Mouse (Mus musculus) frontal cortex, postnatal 36 days (tissue): ENCODE measurements around the gene Atp13a2.

Experiments
- DNase-seq, 2 experiments: peaks; one replicate each; pipeline ENCODE4 v3.0.0; 2022; ENCODE audit warnings: low spot score in 2 of 2

The Atp13a2 gene

DNA sequence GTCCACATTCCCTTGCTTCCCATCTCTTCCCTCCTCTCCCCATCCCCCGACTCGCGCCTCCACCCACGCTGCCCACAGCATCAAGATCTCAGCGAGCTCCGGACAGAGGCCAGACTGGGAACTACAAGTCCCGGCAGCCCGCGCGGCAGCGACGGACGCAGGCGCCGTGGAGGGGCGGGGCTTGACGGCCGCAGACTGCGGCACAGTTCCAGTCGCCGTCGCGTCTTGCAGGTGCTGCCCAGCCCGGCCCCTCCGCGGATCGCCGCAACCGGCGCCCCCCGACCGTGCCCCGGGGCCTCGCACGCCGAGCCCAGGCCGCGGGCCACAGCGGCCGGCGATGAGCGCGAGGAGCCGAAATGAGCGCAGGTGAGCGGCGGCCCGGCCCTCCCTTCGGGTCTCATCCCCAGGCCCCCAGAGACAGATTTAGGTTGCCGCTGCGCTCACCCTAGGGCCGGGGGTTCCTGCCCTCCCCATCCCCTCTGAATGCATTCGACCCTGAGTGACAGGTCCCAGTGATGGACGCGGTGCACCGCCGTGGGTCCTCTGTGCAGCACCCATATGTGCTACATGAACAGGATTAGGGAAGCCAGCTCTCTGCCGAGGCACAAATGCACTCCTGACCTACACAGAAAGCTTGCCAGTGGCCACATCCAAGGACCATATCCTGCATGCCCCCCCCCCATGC, at the start of gene Atp13a2:
Gene Atp13a2 (plus strand): TSS at position 163 of the 685 bp plus-strand sequence.
- peak; percentile 94 to 96 for DNase-seq

DNA sequence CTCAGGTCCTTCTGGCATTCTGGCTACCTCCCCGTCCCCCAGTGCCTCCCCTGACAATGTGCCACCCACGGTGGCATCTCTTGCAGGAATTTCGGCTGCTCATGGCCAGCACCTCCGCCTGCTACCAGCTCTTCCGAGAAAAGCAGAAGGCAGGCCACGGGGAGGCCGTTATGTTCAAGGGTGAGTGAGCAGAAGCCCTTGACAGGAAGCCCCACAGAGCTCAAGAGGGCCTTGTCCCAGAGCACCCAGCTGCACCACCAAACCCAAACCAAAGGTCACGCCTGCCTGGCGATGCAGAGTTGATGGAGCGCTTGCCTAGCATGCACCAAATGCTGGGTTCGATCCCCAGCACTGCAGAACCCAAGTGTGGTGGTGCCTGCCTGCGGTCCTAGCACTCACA, 42.3 kb upstream of the Atp13a2 start:
- no peak for DNase-seq

GRCm38 (mm10) chr4:140944961-140945442, 41.7 kb upstream of the Atp13a2 start:
- DNase-seq, result no peak

DNA sequence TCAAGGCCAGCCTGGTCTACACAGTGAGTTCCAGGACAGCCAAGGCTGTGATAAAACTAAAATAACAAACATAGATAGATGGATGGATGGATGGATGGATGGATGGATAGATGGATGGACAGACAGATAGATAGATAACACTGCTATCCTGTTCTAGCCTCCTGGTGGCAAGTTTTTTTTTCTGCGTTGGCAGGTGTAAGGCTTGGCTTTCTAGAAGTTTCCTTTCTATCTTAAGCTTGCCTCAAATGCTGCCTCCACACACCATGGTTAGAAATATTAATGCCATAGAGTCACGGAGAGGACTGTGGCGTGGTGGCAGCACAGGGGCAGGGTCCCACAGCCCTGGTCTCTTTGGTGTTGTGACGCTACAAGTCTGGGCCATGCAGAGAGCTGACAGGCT, 41.1 kb upstream of the Atp13a2 start:
- no peak for DNase-seq

DNA sequence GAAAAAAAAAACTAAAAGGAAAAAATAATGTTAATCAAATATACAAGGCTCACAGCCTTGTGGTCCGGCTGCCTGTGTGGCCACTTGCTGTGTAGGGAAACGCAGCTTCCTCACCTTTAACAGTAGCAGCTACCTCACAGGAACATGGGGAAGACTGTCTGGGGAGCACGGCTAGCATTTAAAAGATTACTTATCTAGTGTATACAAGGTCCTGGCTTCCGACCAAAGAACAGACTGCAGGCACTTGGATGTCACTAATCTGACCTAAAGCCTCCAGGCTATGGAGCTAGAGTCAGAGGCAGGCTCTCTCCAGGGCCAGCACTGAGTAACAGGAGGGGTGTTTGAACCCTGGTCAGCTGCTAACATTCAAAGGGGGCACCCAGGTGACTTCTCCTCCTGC, 40.6 kb upstream of the Atp13a2 start:
- no peak for DNase-seq

- DNase-seq, result no peak
Measured at GRCm38 (mm10) chr4:140946580-140947205, 40.0 kb upstream of the Atp13a2 start.

GRCm38 (mm10) chr4:140947487-140948440, 38.9 kb upstream of the Atp13a2 start:
- no peak for DNase-seq

DNA sequence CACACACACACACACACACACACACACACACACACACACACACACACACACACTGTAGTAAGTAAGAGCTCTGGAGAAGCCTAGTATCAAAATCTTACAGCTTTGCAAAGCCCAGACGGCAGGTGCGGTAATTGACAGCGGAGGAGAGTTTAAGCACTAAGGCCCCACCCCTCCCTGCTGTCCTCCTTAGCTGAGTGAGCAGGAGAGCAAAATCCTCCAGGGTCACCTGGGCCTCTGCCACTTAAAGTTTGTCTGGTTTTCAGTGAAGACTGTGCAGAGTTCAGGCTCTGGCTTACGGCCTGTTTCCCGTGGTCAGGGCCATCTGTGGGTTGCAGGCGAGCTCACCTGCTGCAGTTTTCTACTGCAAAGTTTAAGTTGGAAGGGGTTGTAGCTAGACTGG, 38.2 kb upstream of the Atp13a2 start:
- no peak for DNase-seq

- no peak for DNase-seq
Measured at GRCm38 (mm10) chr4:140949052-140949451, 37.6 kb upstream of the Atp13a2 start.

DNA sequence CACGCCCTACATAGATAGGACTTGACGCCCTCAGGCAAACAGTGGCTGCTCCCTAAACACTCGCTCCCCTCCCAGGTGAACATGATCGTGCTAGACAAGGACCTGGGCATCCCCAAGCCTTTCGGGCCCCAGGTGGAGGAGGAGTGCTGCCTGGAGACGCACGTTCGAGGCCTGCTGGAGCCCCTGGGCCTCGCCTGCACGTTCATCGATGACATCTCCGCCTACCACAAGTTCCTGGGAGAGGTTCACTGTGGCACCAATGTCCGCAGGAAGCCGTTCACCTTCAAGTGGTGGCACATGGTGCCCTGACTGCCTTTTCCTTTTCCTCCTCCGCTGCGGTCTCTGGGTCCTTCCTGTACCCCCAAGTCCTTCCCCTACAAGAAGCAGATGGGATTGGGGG, 37.1 kb upstream of the Atp13a2 start:
- DNase-seq, result no peak

DNA sequence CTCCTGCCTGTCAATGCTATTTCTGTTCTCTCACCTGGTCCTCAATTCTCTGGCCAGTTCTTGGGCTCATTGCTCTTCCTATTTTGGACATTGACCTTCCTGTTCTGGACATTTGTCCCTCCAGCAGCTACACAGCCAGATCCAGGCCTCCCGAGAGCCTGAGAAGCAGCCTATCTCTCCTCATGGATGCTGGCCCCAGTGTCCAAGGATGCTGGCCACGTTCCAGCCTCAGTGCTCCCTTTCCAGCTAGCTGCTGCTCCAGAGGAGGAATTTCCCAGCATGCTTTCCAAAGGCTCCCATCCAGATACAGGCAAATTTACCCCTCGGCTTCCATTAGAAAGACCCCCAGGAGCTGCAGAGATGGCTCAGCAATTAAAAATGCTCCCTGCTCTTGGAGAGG, 36.1 kb upstream of the Atp13a2 start:
- DNase-seq, result no peak

- DNase-seq, result no peak
Measured at GRCm38 (mm10) chr4:140951861-140952641, 34.6 kb upstream of the Atp13a2 start.

DNA sequence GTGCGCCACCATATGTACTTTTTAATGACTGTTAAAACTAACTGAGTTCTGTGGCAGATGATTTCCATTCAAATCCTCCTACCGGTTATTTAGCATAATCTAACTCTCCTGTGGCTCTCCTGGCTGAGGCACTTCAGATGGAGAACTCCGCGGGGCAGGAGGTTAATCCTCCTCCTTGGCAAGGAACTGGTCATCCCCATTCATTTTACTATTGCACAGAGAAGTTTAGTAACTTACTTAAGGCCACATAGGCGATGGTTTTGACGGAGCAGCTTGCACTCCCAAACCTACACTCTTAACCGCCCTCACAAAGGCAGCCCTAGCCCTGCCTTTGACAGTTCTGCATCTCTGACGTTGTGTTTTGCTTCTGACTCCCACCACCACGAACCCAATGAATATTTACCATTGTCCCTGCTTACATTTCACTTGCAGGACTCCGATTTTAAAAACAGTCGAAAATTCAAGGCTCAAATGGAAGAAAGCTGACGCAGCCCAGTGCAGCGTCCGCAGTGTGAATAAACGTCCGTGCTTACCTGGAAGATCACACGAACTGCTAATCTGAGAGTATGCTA, 29.5 kb upstream of the Atp13a2 start:
- DNase-seq, result peak in 1 of 2 experiments; percentile 50

DNA sequence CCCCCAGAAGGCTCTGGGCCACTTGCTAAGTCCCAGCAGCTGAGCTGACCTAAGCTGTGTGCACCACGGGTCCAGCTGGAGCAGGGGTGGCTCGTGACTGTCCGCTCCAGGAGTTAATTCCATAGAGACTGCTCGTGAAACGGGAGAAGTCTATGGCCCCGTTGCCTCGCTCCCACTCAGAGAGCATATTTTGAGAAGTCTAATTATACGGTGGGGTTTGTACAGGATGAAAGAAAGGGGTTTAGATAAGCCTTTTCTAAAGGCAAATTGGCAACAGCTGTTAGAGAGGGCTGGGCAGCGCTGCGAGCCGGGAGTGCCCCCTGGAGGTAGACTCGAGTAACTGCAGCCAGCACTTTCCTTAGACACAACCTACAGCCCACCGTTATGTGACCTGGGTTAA, 28.9 kb upstream of the Atp13a2 start:
- DNase-seq, result peak; percentile 82 to 86

GRCm38 (mm10) chr4:140958319-140958718, 28.4 kb upstream of the Atp13a2 start:
- no peak for DNase-seq

DNA sequence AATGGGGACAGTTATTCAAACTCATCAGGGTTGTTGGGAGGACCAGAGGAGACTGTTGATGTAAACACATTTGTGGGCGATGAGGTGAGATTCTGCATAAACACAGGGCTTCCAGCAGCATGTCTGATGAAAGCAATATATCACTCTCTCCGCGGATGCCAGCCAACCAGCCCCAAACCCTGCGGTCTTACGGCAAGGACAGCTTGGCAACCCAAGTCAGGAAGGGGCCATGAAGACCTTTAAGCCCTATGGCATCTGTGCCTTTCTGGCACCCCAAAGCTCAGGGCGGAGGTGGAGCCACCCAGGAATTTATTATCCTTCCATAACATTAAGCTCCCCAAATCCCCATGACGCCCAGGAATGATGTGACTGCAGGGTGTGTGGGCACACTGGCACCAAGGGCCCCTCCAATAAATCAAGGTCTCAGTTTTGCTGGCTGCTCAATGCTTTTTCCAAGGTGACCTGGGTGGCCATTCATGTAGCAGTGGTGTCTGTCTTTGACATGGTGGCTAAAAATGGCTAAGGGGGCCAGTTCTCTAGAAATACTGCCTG, 27.5 kb upstream of the Atp13a2 start:
- no peak for DNase-seq

DNA sequence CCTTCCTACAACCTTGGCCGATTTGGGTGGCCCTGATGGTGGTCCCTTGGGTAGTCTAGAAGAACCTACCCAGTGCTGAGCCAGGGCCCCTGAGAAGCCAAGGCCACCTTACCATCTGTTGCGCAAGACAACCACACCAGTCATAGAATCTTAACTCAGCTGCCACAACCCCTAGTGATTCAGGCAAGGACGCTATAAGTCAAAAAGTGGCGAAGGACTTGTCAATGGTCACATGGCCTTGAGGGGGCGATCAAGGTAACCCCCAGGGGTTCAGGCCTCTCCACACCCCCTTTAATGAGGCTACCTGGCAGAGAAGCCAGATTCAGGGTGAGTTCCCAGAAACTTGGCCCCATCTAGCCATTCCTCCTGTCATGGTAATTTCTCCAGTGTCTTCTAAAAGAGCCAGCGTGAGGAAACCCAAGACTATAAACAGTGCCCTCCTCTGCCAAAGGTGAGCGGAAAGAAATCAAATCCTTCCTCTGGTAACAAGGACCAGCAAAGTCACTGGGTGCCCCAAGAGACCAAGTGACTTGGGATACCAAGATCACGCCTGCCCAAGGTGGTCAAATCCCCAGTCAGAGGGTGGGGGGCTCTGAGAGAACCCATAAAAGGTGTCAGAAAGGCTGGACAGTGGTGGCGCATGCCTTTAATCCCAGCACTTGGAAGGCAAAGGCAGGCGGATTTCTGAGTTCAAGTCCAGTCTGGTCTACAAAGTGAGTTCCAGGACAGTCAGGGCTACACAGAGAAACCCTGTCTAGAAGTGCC, 26.8 kb upstream of the Atp13a2 start:
- no peak for DNase-seq

DNA sequence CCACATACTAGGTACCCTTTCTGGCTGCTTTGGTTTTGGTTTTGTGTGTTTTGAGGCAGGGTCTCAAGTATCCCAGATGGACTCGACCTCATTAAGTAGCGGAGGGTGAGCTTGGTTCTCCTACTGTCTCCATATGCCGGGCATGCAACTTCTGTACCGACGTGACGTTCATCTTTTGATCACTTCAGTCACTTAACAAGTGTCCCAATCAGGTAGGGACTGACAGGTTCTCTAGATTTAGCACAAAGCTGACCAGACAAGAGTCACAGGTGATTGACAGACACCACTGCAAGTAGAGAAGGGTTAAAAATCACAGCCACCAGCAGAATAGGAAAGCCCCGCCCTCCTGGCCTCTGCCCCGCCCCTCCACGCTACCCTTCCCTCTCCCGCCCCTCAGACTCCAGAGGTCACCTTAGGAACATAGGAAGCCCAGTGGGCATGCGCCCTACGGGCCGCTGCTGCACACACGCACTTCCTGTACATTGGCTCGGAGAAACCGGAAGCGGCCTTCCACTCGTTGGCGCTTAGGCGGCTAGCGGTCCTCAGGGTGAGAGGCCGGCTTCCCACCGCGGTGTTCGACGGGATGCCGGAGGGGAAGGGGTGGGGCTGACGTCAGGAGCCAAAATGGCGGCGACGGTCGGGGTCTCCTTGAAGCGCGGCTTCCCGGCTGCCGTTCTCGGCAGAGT, 25.7 kb upstream of the Atp13a2 start, which contains the start of gene Sdhb:
Gene Sdhb (plus strand): TSS at position 423 of the 686 bp plus-strand sequence.
- peak; percentile 96 to 97 for DNase-seq

- DNase-seq, result no peak
Measured at GRCm38 (mm10) chr4:140961467-140962206, 25.0 kb upstream of the Atp13a2 start.
